Mouse (Mus musculus) heart, embryonic 10.5 days (tissue): ENCODE data around the gene Gpsm1. TPM values are rescaled to one million over a fixed set of nuclear protein-coding genes. Genes with fewer than 3 reads are reported as not detected.

ENCODE experiments used
- DNase-seq: peaks from one replicate; pipeline ENCODE4 v3.0.0-alpha.2; 2017; ENCODE audit warnings: low spot score
- H3K27ac ChIP-seq: fragments of 300-500 bp; sonication (generic); 2 replicates; pipeline ENCODE4 v1.5.1; 2016; ENCODE audit warnings: mild to moderate bottlenecking
- H3K27me3 ChIP-seq: fragments of 300-500 bp; sonication (generic); 2 replicates; pipeline ENCODE4 v1.6.1; 2016; ENCODE audit warnings: mild to moderate bottlenecking; ENCODE audit not compliant: poor library complexity, insufficient read depth, severe bottlenecking
- H3K36me3 ChIP-seq: fragments of 300-500 bp; sonication (generic); 2 replicates; pipeline ENCODE4 v1.6.1; 2016; ENCODE audit warnings: mild to moderate bottlenecking, moderate library complexity
- H3K4me1 ChIP-seq: fragments of 300-500 bp; sonication (generic); 2 replicates; pipeline ENCODE4 v1.6.1; 2016; ENCODE audit warnings: mild to moderate bottlenecking
- H3K4me3 ChIP-seq: fragments of 300-500 bp; sonication (generic); 2 replicates; pipeline ENCODE4 v1.5.1; 2016; ENCODE audit warnings: mild to moderate bottlenecking, moderate library complexity
- H3K9me3 ChIP-seq: fragments of 300-500 bp; sonication (generic); 2 replicates; pipeline ENCODE4 v1.6.1; 2016; ENCODE audit warnings: mild to moderate bottlenecking, moderate library complexity
- WGBS: fragments of 180-500 bp; shearing (Covaris S2); methylation state at CpG from one replicate; pipeline ENCODE4 v1.1.7; 2016; 5-methylcytosine and 5-hydroxymethylcytosine counted together
- polyA plus RNA-seq: library from polyadenylated mRNA; unstranded; fragments of >200 nt; fragmentation: Nextera tagmentation; extraction: Ambion mirVana; gene quantifications from 2 replicates; pipeline ENCODE4 v1.2.1, GENCODE M21; 2016

Gpsm1 gene
- 43.7 and 53.9 TPM in 2 replicates for polyA plus RNA-seq

DNA sequence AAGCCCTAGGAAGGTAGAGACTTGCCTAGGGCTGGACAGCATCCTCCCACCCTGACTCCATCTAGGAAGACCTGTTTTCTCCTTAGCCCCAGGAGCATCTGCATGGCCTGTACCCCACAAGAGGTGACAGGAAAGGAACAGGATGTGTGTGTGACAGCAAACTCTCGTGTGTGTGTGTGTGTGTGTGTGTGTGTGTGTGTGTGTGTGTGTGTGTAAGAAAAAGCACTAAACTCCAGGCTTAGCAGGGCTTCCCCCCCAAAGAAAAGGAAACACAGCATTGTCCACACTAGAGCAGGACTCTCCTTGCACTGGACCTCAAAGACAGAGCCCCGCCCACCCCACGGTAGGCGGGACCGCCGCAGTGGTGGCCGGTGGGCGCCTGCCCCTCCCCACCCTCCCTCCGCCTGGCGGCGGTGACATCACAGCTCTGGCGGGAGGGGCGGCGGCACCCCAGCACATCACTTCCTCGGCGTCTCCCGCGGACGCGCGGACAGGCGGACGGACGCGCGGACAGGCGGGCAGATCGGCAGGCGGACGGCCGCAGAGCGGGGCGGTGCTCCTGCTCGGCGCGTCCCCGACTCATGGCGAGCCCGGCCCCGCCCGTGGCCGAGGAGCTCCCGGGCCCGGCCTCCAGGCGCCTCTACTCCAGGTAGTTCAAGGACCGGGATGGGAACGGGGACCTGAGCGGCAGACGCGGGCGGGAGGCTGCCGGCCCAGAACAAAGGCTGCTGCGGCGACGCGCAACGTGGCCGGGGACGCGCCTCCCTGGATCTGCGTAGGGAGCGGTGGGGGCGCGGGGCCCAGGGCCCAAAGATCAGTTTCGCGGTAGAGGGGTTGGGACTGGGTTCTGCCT lies at the start of gene Gpsm1:
Gene Gpsm1 (plus strand): TSS at position 444 of the 853 bp plus-strand sequence.
- H3K27ac ChIP-seq, result peak within 1 kb of the TSS; percentile 97
- H3K4me3 ChIP-seq, result peak within 1 kb of the TSS; percentile 85
- H3K27me3 ChIP-seq, result no peaks in the 10 kb centered on the region
- no peaks in the 10 kb centered on the region for H3K9me3 ChIP-seq
- peaks cover 76% of the 10 kb centered on the region for H3K4me1 ChIP-seq
- WGBS, result under 1% methylated on average over 64 of the region's 66 CpGs
- peak; percentile 94 for DNase-seq
- peaks cover 13% of the 10 kb centered on the region; the same call in 1 of the 2 replicates for H3K36me3 ChIP-seq

DNA sequence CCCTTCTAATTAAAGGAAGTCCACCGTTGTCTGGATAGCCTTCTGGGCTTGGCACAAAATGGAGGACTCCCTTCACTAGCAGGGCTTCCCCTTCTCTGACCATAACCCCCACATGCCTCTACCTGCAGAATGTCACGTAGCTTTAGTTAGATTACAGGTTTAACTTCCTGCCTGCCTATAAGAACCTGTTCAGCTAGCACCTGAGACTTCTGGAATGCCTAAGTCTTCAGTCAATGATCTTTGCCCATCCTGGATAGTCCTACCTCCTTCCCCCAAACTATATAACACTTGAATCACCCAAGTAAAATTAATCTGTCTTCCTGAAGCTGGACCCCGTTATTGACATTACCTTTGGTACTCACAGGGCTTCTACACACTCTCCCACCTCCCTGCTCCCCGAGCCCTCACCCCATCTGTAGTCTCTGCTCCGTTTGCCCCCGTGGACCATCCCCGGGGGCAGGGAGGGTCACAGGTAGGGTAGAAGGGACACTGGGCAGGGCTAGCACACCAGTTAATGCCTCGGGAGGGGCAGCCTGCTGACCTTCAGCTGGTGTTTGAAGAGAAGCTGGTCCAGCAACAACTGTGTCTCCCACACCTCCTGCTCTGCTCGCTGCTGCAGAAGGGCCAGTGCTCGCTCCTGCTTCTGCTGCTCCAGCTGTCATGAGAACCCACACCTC lies 49.1 kb upstream of the Gpsm1 start:
- H3K4me1 ChIP-seq, result 0 out of 2 replicates have a peak, but pooled peaks cover 9% of the 10 kb centered on the region
- WGBS, result 75% methylated on average over 10 of the region's 10 CpGs
- no peaks in the 10 kb centered on the region for H3K36me3 ChIP-seq
- peaks cover 10% of the 10 kb centered on the region for H3K27me3 ChIP-seq
- no peak overlapping the region for H3K4me3 ChIP-seq
- no peaks in the 10 kb centered on the region for H3K9me3 ChIP-seq
- no peak overlapping the region for H3K27ac ChIP-seq
- DNase-seq, result no peak

DNA sequence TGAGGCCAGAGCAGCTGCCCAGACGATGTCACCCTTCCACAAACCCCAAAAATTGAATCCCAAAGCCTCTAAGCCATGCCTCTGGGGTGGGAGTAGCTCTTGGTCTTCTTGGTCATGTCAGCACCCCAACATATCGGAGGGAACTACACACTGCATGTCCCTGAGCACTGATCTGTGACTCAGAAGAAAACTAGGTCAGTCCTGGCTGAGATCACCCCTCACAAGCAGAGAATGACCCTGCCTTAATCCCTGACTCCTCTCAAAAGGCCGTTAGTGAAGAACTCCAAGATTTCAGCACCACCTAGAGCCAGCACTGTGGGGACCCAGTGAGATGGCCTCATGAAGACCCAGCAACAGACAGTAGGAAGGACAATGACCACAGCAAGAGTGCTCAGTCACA lies 47.1 kb upstream of the Gpsm1 start:
- DNase-seq, result no peak
- no peaks in the 10 kb centered on the region for H3K9me3 ChIP-seq
- H3K27me3 ChIP-seq, result peaks cover 10% of the 10 kb centered on the region
- no peak overlapping the region for H3K27ac ChIP-seq
- no peak overlapping the region for H3K4me3 ChIP-seq
- H3K4me1 ChIP-seq, result 0 out of 2 replicates have a peak, but pooled peaks cover 9% of the 10 kb centered on the region
- H3K36me3 ChIP-seq, result no peaks in the 10 kb centered on the region
- WGBS, result 61% methylated on average over 3 of the region's 3 CpGs

DNA sequence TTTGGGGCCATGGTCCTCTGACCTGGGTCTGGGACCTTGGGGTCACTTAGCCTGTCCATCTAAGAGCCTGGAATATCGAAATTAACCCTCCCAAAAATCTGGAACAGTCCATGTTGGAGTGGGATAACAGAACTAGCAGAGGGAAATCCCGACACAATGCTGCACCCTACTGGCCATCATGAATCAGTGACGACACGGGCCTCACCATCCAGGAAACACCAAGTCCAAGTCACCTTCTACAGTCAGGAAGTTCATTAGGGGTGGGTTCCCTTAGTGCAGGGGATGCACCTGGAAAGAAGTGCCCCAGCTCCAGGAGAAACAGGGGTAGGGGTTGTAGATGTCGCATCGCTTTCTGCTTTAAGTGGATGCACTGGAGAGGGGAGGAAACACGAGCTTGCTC lies 41.7 kb upstream of the Gpsm1 start:
- no peaks in the 10 kb centered on the region for H3K36me3 ChIP-seq
- DNase-seq, result peak; percentile 84
- H3K27me3 ChIP-seq, result peaks cover 22% of the 10 kb centered on the region
- 19% methylated on average over 7 of the region's 7 CpGs for WGBS
- no peaks in the 10 kb centered on the region for H3K9me3 ChIP-seq
- H3K27ac ChIP-seq, result no peak overlapping the region
- no peak overlapping the region for H3K4me3 ChIP-seq
- H3K4me1 ChIP-seq, result 0 out of 2 replicates have a peak, but pooled peaks cover 21% of the 10 kb centered on the region

DNA sequence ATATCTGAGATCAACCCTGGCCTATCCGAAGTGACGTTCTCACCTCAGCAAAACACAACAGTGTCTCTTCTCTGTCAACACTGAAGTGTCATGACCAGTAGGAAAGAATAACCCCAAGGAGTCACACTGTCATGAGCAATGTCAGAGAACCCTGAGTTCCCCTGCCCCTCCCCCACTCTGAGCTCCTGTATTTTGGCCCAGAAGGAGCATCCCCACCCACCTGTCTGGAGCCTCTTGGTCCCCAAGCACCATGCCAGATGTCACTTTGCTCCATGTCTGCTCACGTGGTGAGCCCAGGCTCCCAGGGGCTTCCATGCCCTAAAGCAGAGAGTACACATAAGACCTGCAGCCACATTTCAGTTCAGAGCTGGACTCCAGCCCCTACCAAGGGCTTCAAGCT lies 35.6 kb upstream of the Gpsm1 start:
- WGBS, result 69% methylated on average over 3 of the region's 3 CpGs
- DNase-seq, result no peak
- H3K4me1 ChIP-seq, result 0 out of 2 replicates have a peak, but pooled peaks cover 4% of the 10 kb centered on the region

DNA sequence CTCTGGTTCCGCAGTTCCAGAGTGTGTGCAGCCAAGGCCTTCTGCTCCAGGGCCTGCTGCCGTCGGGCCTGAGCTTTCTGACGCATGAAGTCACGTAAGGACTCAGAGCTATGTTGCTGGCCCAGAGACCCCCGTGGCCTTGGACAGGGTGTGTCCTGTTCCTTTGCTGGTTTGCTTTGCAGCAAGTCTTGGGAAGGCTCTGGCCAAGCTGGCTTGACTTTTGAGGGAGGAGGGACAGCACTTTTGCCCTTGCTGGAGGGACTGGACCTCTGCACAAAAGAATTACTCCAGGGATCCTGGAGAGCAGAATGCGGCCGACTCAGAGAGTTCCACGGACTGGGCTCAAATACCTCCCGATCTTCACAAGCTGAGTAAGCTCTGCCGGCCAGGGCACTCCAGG lies 34.7 kb upstream of the Gpsm1 start:
- no peaks in the 10 kb centered on the region for H3K36me3 ChIP-seq
- peaks cover 32% of the 10 kb centered on the region for H3K27me3 ChIP-seq
- WGBS, result 78% methylated on average over 11 of the region's 11 CpGs
- H3K4me3 ChIP-seq, result no peak overlapping the region
- H3K9me3 ChIP-seq, result no peaks in the 10 kb centered on the region
- DNase-seq, result no peak
- no peak overlapping the region for H3K27ac ChIP-seq
- H3K4me1 ChIP-seq, result 0 out of 2 replicates have a peak, but pooled peaks cover 2% of the 10 kb centered on the region

More for the DNA sequence above, 35.6 kb upstream of the Gpsm1 start:
- Histone ChIP-seq H3K27me3 (peaks cover 37% of the 10 kb centered on the region), H3K9me3 (no peaks in the 10 kb centered on the region), H3K36me3 (no peaks in the 10 kb centered on the region), H3K27ac (no peak overlapping the region), H3K4me3 (no peak overlapping the region)

DNA sequence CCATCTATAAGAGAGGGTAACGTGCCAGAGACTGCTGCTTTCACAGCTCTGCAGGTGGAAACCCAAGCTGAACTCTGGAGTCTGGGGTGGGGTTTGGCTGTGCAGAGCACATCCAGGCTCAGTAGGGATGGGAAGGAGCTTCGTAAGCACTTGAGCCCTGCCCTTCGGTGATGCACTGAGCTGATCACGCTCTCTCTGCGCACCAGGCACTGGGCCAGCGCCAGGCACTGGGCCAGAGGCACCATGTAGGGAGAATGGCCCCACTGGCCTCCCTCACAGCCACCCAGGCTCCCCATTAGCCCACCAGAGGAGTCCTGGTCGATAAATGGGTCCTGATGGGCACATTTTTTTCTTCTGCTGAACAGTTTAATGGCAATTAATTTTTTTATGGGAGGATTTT lies 29.5 kb upstream of the Gpsm1 start:
- Histone ChIP-seq H3K9me3 (no peaks in the 10 kb centered on the region), H3K36me3 (no peaks in the 10 kb centered on the region), H3K27ac (no peak overlapping the region), H3K27me3 (peaks cover 6% of the 10 kb centered on the region), H3K4me1 (peaks cover 22% of the 10 kb centered on the region), H3K4me3 (no peak overlapping the region)
- no peak for DNase-seq
- 70% methylated on average over 7 of the region's 7 CpGs for WGBS

DNA sequence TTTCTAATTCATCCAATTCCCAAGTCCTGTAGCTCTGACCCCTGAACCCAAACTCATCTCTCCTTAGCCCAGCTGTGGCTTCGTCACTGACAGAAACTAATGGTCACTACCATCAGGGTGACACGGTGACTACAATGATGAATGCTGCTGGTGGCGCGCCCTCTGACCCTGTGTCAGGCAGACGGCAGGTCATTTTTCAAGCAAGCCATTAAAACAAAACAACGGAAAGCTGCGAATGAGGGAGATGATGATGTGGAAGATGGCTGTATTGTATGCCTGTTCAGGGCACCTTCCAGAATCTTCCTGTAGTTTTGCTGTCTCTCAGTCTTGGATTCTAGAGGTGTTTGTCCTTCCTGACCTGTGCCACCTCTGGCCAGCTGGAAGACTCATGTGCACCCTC lies 28.9 kb upstream of the Gpsm1 start:
- DNase-seq, result no peak
- Histone ChIP-seq H3K4me3 (no peak overlapping the region), H3K36me3 (no peaks in the 10 kb centered on the region), H3K4me1 (peaks cover 24% of the 10 kb centered on the region), H3K27ac (no peak overlapping the region), H3K9me3 (no peaks in the 10 kb centered on the region), H3K27me3 (0 out of 2 replicates have a peak, but pooled peaks cover under 1% of the 10 kb centered on the region)
- 79% methylated on average over 7 of the region's 7 CpGs for WGBS

DNA sequence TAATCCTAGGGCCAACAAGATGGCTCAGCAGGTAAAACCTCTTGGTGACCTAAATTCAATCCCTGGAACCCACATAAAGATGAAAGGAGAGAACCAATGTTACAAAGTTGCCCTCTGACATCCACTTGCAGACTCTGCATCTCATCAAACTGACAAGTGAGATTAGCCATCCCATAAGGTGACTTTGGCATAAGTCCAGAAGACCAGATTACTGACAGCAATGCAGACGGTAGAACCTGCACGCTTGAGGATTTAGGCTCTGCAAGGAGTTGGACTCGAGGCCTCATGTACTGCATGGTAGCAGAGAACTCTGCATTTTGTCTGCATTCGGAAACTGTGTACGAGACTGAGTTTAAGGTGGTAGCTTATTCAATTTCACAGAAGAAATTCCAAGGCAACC lies 25.2 kb upstream of the Gpsm1 start:
- H3K27me3 ChIP-seq, result peaks cover 18% of the 10 kb centered on the region; the same call in 1 of the 2 replicates
- H3K4me1 ChIP-seq, result peaks cover 24% of the 10 kb centered on the region
- H3K4me3 ChIP-seq, result no peak overlapping the region
- no peak overlapping the region for H3K27ac ChIP-seq
- WGBS, result 50% methylated on average over 5 of the region's 5 CpGs
- no peaks in the 10 kb centered on the region for H3K36me3 ChIP-seq
- H3K9me3 ChIP-seq, result no peaks in the 10 kb centered on the region
- no peak for DNase-seq

DNA sequence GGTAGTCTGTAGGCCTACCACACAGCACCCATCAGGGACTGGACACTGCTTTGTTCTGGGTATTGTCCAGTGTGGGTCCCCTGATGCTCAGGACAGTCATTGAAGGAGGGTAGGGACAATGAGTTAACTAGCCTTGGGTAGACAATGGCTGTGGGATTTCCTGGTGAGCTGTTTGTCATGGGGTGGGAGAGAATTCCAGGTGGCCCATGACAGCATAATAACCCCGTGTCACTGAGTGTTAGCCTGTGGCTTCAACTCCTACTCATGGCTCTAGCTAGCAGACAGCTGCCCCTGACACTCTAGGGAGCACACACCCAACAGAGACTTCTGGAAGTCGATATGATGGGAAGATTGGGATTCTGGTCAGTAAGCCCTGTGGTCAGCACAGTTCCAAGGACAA lies 20.9 kb upstream of the Gpsm1 start, which contains the start of gene Ccdc187:
Gene Ccdc187 (minus strand): TSS at position 101 of the 400 bp plus-strand sequence.
- H3K27me3 ChIP-seq, result peaks cover 28% of the 10 kb centered on the region
- H3K4me3 ChIP-seq, result no peak within 1 kb of the TSS
- 71% methylated on average over 2 of the region's 2 CpGs for WGBS
- H3K9me3 ChIP-seq, result no peaks in the 10 kb centered on the region
- no peak within 1 kb of the TSS for H3K27ac ChIP-seq
- peaks cover 44% of the 10 kb centered on the region for H3K4me1 ChIP-seq
- no peaks in the 10 kb centered on the region for H3K36me3 ChIP-seq
- no peak for DNase-seq

DNA sequence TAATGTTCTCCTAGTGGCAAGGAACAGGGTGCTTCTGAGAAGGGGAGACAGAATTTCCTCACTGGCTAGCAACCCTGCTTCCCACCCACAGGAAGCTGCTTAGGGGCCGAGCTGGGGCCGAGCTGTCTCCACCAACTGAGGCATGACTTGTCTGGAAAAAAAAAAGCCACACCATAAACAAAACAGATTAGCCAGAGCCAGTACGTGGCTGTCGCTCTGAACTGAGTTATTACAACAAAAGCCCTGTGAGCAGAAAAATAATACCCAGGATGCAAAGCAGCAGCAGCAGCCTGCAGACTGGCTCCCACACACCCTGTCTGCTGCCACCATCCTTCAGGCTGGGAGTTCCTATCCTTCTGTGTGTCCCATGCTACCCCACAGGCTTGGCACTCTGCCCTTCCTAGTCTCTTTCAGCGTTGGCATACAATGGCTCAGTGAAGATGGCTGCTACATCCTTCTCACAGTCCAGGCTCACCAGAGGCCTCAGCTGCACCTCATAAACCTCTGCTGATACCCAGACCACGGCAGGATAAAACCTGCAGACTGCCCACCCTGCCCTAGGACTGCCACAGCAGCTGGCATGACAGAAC lies 18.6 kb upstream of the Gpsm1 start:
- DNase-seq, result no peak
- peak overlapping the region; percentile 54 for H3K27ac ChIP-seq
- peaks cover 37% of the 10 kb centered on the region for H3K27me3 ChIP-seq
- whole genome bisulfite sequencing, result 50% methylated on average over 6 of the region's 6 CpGs
- H3K4me3 ChIP-seq, result no peak overlapping the region
- no peaks in the 10 kb centered on the region for H3K36me3 ChIP-seq
- peaks cover 44% of the 10 kb centered on the region for H3K4me1 ChIP-seq
- no peaks in the 10 kb centered on the region for H3K9me3 ChIP-seq

DNA sequence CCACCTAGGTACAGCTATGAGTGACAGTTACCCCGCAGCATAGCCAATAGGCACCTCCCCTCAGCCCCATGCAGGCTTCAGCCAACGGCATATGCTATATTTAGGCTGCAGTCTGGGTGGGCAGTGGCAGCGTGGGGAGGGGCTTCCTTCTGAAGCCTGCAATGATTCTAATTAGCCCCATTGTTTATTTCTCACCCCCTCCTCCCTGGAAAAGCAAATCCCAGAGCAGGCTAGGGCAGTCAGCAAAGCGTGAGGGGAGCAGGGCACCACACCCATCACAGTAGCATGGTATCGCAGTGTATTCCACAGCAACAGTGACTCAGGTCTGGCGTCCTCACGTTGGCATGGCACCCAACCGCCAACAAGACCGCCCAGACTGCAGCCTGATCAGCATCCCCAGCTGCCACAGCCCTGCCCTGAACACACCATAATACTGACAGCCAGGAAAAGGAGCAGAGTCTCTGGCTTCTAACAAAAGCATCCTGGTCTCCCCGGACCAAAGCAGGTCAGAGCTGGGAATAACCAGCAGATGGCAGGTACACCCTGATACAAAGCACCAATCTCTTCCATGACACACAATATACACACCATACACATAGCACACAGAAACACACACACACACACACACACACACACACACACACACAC lies 17.0 kb upstream of the Gpsm1 start:
- WGBS, result 5% methylated on average over 10 of the region's 10 CpGs
- Histone ChIP-seq H3K9me3 (no peaks in the 10 kb centered on the region), H3K36me3 (no peaks in the 10 kb centered on the region), H3K27ac (peak overlapping the region; percentile 54), H3K4me3 (peak overlapping the region; percentile 44), H3K4me1 (peaks cover 44% of the 10 kb centered on the region), H3K27me3 (peaks cover 27% of the 10 kb centered on the region)
- no peak for DNase-seq
